Mouse (Mus musculus) v-Abl transformed pro-B cells (cell line): Measurements from ENCODE around the gene Acaa1b.

ENCODE experiments used
- in situ Hi-C, 2 experiments: fragments of 400-800 bp; cut with MboI; formaldehyde crosslinking; loops; one replicate each; pipeline ENCODE4 v1.15.1; 2025; ENCODE audit not compliant: unreplicated experiment in 2 of 2

Gene Acaa1b

GRCm38 (mm10) chr9:119145638-119146037 lies 11.3 kb downstream of the Acaa1b start:
- in situ Hi-C loops = no loop called here

- in situ Hi-C loops = no loop called here
Measured at GRCm38 (mm10) chr9:119145137-119145536, 11.8 kb downstream of the Acaa1b start.

- in situ Hi-C loops = no loop called here
Measured at GRCm38 (mm10) chr9:119144696-119145095, 12.2 kb downstream of the Acaa1b start.

GRCm38 (mm10) chr9:119143372-119143771 lies 13.5 kb downstream of the Acaa1b start:
- in situ Hi-C loops = no loop called here

- in situ Hi-C loops = no loop called here
Measured at GRCm38 (mm10) chr9:119142066-119142465, 14.8 kb downstream of the Acaa1b start.

GRCm38 (mm10) chr9:119138836-119139235 lies 18.1 kb downstream of the Acaa1b start:
- in situ Hi-C loops = no loop called here

GRCm38 (mm10) chr9:119130692-119131091 lies 26.2 kb downstream of the Acaa1b start:
- in situ Hi-C loops = no loop called here

GRCm38 (mm10) chr9:119128436-119129181 lies 28.3 kb downstream of the Acaa1b start:
- in situ Hi-C loops = no loop called here

GRCm38 (mm10) chr9:119122596-119123369 lies 34.1 kb downstream of the Acaa1b start:
- in situ Hi-C loops = no loop called here

GRCm38 (mm10) chr9:119120168-119120560 lies 36.7 kb downstream of the Acaa1b start:
- in situ Hi-C loops = no loop called here

GRCm38 (mm10) chr9:119119409-119120167 lies 37.3 kb downstream of the Acaa1b start:
- in situ Hi-C loops = no loop called here

GRCm38 (mm10) chr9:119114911-119115310 lies 42.0 kb downstream of the Acaa1b start:
- in situ Hi-C loops = no loop called here

GRCm38 (mm10) chr9:119110640-119111039 lies 46.3 kb downstream of the Acaa1b start:
- in situ Hi-C loops = no loop called here

GRCm38 (mm10) chr9:119109685-119110353 lies 47.1 kb downstream of the Acaa1b start:
- in situ Hi-C loops = loop anchor here (5.0 to 10.0 kb wide), 3 partner anchors 242 to 322 kb away; partner anchors contain the start of gene Xylb (in 1 of the 2)

GRCm38 (mm10) chr9:119107566-119107965 lies 49.3 kb downstream of the Acaa1b start:
- in situ Hi-C loops = loop anchor here (5.0 to 10.0 kb wide), 3 partner anchors 245 to 325 kb away; partner anchors contain the start of gene Xylb (in 1 of the 2)

GRCm38 (mm10) chr9:119102783-119103113 lies 54.1 kb downstream of the Acaa1b start:
- in situ Hi-C loops = loop anchor here (5.0 to 10.0 kb wide), 2 partner anchors 160 to 252 kb away; partner anchors contain the start of gene Xylb (in 1 of the 2)

GRCm38 (mm10) chr9:119101992-119102782 lies 54.7 kb downstream of the Acaa1b start, which contains the start of gene Dlec1:
Dlec1 (plus strand) TSS chr9:119102478.
- in situ Hi-C loops = loop anchor here (5.0 to 10.0 kb wide), 2 partner anchors 160 to 253 kb away; partner anchors contain the start of gene Xylb (in 1 of the 2)

- in situ Hi-C loops = loop anchor here (5.0 to 10.0 kb wide), 2 partner anchors 162 to 254 kb away; partner anchors contain the start of gene Xylb (in 1 of the 2)
Measured at GRCm38 (mm10) chr9:119100177-119100898, 56.6 kb downstream of the Acaa1b start.
